Mouse (Mus musculus): ENCODE data around the gene Sdhb. TPM values are rescaled to one million over a fixed set of nuclear protein-coding genes. Genes with fewer than 3 reads are reported as not detected.

The Sdhb gene
- 100 to 1,000 TPM; 457 to 601 TPM for total RNA-seq (2021)
- long read RNA-seq, experiment 1, transcript Sdhb-201 (8 exons, 1,142 nt): major isoform, 290 of 336 reads
- long read RNA-seq, experiment 1, partial matches to known transcripts: 7 of 336 reads
- long read RNA-seq, experiment 1, other reads (novel, unspliced or antisense): 38 of 336 reads
- long read RNA-seq, experiment 2, transcript Sdhb-201 (8 exons, 1,142 nt): major isoform, 792 of 893 reads
- long read RNA-seq, experiment 2, partial matches to known transcripts: 7 of 893 reads
- long read RNA-seq, experiment 2, other reads (novel, unspliced or antisense): 92 of 893 reads

DNA sequence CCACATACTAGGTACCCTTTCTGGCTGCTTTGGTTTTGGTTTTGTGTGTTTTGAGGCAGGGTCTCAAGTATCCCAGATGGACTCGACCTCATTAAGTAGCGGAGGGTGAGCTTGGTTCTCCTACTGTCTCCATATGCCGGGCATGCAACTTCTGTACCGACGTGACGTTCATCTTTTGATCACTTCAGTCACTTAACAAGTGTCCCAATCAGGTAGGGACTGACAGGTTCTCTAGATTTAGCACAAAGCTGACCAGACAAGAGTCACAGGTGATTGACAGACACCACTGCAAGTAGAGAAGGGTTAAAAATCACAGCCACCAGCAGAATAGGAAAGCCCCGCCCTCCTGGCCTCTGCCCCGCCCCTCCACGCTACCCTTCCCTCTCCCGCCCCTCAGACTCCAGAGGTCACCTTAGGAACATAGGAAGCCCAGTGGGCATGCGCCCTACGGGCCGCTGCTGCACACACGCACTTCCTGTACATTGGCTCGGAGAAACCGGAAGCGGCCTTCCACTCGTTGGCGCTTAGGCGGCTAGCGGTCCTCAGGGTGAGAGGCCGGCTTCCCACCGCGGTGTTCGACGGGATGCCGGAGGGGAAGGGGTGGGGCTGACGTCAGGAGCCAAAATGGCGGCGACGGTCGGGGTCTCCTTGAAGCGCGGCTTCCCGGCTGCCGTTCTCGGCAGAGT lies at the start of gene Sdhb:
TSS of gene Sdhb (plus strand) at position 423 of the 686 bp plus-strand sequence.
- DNase-seq (ENCODE audit: low spot score in 2 of 2): peak; percentile 89 to 92

DNA sequence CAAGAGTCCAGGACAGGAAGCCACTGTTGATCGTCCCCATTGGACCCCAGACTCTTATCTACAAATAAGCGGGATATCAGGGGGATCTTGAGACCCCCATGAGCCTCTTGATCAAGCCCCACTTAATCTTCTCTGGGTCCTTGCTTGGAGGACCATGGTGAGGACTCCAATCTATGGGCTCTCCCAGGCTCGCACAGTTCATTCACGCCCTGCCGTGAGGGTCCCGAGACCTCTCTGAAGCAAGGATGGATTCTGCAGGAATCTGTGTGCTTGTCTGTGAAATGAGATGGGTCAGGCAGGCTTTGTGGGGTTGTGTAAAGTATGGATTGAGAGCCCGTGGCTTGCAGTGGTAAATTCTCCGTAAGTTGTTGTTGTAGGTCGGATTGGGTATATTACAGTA lies 49.6 kb upstream of the Sdhb start:
- DNase-seq (ENCODE audit: low spot score in 2 of 2): peak in 1 of 2 experiments; percentile 9

DNA sequence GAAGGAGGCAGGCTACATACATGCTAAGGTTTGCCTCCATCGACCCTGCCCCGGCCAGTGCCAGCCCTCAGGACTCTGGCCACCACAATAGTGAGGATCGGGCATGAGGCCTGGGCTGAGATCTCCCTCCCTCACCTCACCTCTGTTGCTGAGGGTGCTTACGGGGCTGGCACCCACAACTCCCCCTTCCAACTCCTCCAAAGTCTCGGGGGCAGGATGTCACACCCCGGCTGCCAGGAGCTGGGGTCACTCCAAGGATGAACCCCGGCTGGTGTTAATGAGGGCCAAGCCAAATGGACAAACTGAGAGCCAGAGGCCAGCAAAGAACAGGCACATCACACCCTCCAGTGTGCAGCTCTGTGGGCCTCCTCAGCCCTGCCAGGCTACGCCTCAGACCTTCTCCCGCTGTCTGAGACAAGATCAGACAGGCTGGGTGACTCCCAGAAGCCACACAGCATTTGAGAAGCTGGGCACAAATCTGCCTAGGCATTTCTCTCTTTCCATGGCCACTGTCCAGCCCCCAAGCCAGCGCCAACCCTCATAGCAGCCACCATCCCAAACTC lies 48.7 kb upstream of the Sdhb start:
- peak in 1 of 2 experiments; percentile 13 for DNase-seq (ENCODE audit: low spot score in 2 of 2)

DNA sequence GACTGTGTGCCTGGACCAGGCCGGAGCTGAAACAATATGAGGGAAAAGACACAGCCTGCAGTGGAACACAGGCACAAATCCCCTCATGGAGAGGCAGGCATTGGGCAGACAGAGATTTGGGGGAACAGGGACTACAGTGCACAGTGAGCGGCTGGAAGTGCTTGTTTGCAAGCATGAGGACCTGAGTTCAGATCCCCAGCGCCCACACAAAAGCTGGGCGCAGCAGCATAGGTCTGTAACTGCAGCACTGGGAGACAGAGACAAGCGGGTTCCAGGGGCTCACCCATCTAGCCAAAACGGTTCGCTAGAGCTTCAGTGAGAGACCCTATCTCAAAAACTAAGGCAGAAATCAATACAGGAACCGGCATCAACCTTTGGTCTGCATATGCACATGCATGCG lies 47.4 kb upstream of the Sdhb start:
- DNase-seq (ENCODE audit: low spot score in 2 of 2): peak in 1 of 2 experiments; percentile 9

DNA sequence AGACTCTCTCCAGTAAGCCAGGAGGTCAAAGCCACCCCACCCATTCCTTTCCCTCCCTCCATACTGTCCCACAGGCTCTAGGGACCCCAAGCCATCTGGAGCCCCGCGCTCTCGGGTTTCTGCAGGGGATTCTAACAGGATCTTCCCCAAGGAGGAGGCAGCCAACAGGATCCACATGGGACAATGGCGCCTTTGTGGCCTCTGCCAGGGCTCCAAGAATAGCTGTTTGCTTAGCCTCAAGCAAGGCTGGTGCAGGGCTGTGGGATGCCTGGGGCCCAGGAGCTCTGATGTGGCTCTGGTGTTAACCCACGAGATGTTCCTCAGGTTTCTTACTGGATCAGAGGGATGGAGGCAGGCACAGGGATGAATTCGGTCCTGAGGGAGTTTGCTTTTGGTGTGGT lies 46.3 kb upstream of the Sdhb start:
- DNase-seq (ENCODE audit: low spot score in 2 of 2): peak in 1 of 2 experiments; percentile 13

DNA sequence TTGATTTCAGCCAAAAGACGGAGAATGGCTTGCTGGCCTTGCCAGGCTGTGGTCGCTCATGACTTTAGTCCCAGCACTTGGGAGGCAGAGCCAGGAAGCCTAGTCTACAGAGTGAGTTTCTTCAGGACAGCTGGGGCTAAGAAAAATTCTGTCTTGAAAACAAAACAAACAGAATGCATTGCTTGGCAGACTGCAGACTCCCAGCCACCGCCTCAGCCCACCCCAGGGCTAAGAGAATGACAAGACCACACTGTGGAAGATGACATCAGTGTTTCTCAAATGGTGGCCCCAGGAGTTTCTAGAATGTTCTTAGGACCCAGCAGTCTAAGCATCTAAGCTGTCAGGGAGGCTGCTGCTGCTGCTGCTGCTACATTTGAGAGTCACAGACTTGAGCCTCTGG lies 45.8 kb upstream of the Sdhb start:
- peak in 1 of 2 experiments; percentile 8 for DNase-seq (ENCODE audit: low spot score in 2 of 2)

DNA sequence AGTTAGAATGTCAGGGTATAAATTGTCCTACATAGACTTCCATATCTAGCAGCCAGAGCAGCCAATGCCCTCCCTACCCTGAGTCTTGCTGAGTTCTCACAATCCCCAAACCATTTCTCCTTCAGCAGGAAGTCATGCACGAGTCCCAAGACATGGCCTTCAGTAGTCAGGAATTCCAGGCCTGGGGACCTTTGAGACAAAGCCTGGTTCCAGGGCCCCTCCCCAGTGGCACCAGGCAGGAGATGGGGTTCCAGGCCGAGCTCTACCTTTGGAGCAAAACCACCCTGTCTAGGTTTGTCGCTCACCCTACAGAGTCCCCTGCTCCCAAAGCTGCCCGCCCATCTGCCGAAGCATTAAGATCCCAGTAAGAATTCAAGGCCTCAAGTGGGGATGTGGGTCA lies 44.7 kb upstream of the Sdhb start:
- DNase-seq (ENCODE audit: low spot score in 2 of 2): peak in 1 of 2 experiments; percentile 10

DNA sequence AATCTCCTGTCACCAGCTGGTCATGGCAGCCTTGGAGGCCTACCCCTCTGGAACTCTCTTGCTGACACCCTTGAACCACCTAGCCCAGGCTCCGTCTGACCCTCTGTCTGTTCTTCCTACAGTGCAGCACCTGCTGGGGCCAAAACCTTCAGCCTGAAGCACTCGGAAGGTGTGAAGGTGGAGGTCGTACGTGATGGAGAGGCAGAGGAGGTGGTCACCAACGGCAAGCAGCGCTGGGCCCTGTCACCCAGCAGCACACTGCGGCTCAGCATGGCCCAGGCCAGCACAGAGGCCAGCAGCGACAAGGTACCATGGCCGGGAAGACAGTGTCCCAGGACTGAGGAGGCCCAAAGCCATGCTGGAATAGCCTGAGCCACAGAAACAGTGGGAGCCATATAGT lies 43.6 kb upstream of the Sdhb start:
- DNase-seq (ENCODE audit: low spot score in 2 of 2): peak in 1 of 2 experiments; percentile 10

DNA sequence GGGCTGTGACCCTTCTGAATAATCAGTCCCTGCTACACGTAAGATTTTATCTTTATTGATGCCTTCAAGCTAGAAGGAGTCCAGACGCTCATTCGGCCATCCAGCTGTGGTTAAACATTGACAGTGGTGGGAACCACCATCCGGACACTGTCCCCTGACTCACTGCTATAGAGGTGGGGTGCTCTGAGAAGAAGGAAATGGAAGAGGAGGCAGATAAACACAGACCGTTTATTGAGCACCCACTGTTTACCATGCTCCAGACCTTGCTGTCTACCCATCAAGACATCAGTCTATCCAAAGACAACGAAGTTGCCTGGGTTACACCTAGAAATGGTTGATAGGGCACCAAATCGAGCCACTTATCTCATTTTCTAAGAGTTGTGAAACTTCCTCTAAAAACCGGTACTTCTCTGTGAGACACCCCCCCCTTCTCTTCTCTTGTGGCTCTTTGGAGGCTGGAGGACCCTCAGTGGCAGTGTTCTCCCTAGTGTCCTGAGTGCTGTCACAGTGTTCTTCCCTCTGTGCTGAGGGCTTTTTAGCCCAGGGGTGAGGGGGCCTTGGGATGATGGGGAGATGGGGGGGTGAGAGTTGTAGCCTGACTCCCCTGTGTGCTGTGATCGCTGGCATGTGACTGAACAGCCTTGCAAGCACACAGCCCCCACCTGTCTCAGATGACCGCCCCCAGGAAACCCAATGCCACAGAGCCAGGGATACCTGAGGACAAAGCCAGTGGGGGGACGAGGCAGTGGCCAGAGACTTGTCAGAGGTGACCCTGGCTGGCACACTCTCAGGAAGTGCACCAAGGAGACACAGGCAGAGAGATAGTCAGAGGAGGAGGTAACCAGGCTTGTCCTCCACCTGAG lies 40.8 kb upstream of the Sdhb start:
- DNase-seq (ENCODE audit: low spot score in 2 of 2): no peak

DNA sequence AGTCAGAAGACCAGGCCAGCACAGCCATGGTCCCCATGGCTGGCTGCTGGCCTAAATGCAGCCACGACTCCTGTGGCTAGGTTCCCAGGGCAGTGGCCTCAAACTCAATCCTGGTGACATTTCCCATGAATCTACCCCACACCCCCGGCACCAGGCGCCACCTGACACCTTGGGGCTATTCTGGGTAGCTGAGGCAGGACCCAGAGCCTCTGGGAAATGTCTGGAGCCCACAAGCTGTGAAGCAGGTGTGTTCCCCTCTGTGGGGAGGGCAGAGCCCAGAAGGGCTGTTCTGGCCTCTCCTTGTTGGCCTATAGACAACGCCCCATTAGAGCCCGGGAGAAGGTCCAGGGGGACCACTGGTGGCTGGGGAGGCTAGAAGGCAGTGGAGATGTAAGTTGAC lies 38.5 kb upstream of the Sdhb start:
- DNase-seq (ENCODE audit: low spot score in 2 of 2): no peak

DNA sequence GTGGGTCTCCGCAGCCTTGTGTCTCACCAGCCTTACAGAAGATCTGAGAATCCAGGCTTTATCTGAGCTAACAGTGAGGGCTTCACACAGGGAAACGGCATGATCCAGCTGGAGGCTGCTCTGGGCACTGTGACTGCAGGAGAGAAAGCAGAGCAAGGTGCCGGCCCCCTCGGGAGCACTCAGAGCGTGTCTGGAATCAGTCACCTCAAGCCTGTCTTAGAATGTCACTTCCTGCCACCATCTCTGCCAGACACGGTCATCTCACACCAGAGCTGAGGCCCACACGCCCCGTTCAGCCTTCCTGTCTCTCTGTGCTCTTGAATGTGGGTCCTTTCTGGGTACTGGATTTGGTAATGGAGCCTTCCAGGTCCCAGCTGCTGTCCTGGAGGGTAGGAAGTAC lies 35.4 kb upstream of the Sdhb start:
- DNase-seq (ENCODE audit: low spot score in 2 of 2): no peak

DNA sequence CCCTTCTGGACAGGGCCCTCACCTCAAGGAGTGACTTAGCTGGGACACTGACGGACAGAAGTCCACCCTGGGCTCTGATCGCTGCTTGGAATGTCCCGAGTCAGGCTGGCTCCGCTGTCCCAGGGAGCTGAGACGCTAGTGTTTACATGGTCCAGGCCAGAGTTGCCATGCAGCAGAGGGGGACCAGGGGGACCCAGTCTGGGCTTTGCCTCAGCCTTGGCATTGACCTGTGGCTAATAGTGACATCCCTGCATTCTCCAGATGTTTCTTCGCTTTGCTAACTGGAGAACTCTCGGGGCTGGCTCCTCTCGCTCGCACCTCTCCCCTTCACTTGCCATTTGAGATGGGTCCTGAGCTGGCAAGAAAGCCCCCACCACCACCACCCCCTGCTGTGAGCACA lies 32.7 kb upstream of the Sdhb start:
- no peak for DNase-seq (ENCODE audit: low spot score in 2 of 2)

DNA sequence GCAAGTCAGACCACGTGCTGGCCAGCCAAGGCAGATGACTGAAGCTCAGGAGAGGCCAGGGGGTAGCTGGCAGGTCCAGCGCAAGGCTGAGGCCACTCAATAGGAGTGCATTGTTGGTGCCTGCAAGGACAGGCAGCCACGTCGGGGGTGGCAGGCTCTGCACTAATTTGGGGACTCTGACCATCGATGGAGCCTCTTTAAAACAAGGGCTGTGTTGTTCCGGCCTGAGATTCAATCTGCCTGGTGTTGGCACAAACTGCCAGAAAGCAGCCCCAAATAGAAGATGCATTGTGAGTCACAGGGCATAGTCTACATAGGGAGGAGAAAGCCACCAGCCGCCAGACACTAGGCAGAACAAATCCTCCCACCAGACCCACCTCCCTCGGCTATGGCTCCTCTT lies 31.3 kb upstream of the Sdhb start:
- DNase-seq (ENCODE audit: low spot score in 2 of 2): no peak

DNA sequence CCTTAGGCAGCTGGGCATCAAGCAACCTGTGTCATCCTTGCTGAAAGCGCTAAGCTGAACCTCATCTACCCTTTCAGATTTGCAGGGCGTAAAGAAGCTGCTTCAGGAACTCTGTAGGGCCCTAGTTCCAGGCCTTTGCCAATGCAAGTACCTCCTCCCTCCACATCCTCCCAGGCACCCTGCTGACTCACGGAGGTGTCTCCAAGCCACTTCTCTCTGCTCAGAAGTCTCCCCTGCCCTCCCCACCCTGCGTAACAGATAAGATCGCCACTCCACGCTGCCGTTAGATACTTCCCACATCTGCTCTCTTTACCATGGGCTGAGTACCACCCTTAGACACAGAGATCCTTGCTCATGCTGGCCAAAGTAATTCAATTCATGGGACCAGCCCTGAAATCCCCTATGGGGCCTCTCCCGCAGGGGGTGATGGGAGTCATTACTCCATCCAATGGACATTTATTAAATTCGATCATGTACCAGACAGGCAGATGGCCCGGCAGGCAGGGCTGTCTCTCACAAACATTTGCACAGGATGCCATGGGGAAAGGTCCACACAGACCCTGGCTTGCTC lies 30.0 kb upstream of the Sdhb start:
- DNase-seq (ENCODE audit: low spot score in 2 of 2): no peak

DNA sequence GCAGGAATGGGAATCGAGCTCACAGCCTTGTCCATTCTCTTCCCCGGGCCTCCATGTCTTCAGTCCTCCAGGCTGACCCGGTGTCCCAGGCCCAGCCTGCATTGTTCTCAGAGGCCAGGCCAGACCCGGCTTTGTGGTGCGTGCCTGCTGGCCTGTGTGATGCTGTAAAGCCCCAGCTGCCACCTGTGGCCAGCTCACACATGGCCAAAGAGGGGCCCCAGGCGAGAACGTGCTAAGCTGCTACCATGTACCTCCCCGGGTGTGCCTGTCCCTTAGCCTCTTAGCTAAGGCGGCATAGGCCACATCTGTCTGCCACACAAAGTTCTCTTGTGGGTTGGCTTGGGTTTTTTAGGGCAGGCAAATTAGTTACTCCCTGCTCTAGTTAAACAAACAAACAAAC lies 25.4 kb upstream of the Sdhb start:
- DNase-seq (ENCODE audit: low spot score in 2 of 2): no peak

DNA sequence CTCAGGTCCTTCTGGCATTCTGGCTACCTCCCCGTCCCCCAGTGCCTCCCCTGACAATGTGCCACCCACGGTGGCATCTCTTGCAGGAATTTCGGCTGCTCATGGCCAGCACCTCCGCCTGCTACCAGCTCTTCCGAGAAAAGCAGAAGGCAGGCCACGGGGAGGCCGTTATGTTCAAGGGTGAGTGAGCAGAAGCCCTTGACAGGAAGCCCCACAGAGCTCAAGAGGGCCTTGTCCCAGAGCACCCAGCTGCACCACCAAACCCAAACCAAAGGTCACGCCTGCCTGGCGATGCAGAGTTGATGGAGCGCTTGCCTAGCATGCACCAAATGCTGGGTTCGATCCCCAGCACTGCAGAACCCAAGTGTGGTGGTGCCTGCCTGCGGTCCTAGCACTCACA lies 16.6 kb upstream of the Sdhb start:
- no peak for DNase-seq (ENCODE audit: low spot score in 2 of 2)

DNA sequence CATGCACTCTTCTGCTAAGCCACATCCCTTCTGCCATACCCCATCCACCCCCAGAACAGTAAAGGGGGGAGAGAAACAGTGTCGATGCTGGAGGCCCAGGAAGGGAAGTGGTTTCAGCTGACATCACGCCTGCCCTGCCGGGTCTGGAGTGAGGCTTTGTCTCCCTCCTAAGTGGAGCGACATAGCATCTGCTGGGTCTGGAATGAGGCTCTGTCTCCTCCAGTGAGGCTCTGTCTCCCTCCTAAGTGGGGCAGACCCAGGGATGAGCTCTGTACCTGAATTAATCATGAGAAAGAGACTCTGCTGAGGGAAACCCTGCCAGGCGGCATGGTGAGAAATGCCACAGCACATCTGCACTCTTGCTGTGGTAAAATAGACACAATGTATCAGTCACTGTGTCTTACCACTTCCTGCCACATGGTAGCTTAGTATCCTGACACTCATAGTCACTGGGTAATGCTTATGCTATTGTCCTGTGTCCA lies 16.0 kb upstream of the Sdhb start:
- no peak for DNase-seq (ENCODE audit: low spot score in 2 of 2)

DNA sequence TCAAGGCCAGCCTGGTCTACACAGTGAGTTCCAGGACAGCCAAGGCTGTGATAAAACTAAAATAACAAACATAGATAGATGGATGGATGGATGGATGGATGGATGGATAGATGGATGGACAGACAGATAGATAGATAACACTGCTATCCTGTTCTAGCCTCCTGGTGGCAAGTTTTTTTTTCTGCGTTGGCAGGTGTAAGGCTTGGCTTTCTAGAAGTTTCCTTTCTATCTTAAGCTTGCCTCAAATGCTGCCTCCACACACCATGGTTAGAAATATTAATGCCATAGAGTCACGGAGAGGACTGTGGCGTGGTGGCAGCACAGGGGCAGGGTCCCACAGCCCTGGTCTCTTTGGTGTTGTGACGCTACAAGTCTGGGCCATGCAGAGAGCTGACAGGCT lies 15.4 kb upstream of the Sdhb start:
- no peak for DNase-seq (ENCODE audit: low spot score in 2 of 2)

DNA sequence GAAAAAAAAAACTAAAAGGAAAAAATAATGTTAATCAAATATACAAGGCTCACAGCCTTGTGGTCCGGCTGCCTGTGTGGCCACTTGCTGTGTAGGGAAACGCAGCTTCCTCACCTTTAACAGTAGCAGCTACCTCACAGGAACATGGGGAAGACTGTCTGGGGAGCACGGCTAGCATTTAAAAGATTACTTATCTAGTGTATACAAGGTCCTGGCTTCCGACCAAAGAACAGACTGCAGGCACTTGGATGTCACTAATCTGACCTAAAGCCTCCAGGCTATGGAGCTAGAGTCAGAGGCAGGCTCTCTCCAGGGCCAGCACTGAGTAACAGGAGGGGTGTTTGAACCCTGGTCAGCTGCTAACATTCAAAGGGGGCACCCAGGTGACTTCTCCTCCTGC lies 15.0 kb upstream of the Sdhb start:
- DNase-seq (ENCODE audit: low spot score in 2 of 2): no peak

DNA sequence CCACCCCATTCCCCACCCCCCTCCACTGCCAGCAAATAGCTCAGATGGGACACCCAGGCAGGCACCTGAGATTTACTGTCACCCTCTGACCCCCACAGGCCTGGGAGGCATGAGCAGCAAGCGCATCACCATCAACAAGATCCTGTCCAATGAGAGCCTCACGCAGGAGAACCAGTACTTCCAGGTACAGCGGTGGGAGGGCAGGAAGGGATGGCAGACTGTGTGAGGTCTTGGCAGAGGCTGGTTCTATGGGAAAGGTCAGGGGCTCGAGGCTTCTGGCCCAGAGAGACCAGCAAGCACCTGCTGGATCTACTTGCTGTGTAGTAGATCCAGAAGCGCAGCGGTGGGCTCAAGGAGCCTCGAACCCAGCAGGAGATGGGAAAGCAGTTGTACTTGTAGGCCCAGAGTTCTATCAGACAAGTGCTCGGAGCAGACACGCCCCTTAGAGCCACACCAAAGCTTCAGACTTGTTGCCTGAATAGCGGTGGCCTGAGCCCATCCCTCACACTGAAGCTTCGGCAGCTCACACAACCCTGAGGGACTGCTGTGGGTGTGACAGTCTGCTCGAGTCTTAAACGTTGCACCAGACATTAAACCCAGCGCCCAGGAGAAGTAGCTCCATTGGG lies 14.3 kb upstream of the Sdhb start:
- DNase-seq (ENCODE audit: low spot score in 2 of 2): no peak
